Mouse (Mus musculus) cortical plate, adult 2 months (tissue): ENCODE measurements at regions not wholly inside any gene's neighbourhood (a gene's known extent, or its start where the extent isn't known, plus 50 kb on each side); places are given as distances from the start of the nearest gene placed in this dataset.

ENCODE experiments used
- CTCF ChIP-seq: fragments of 200-500 bp; IDR thresholded peaks from 2 replicates; pipeline ENCODE4 v1.5.1; 2011; ENCODE audit warnings: mild to moderate bottlenecking, control low read depth, low read length; ENCODE audit not compliant: insufficient read depth; ENCODE audit errors: extremely low read depth
- POLR2A ChIP-seq: fragments of 200-500 bp; IDR thresholded peaks from 2 replicates; pipeline ENCODE4 v1.6.1; 2011; ENCODE audit warnings: mild to moderate bottlenecking, low read length, control low read depth; ENCODE audit not compliant: insufficient read depth; ENCODE audit errors: extremely low read depth

GRCm38 (mm10) chr13:32481444-32482058, 143.0 kb upstream of the Gmds start:
- TF ChIP-seq CTCF, result no peak
- no peak for TF ChIP-seq POLR2A
